Mouse (Mus musculus): ENCODE data around the gene Tmem8. TPM values are rescaled to one million over a fixed set of nuclear protein-coding genes. Genes with fewer than 3 reads are reported as not detected.

The Tmem8 gene
- polyA plus RNA-seq, 1 experiment from 2014 or later: 12.1 TPM

- ATAC-seq: 0 out of 2 replicates have a peak, but pooled peaks have one; percentile 33
- Histone ChIP-seq H3K36me3 (ENCODE audit: control insufficient read depth, insufficient read depth, low read length) (peaks cover 4% of the 10 kb centered on the region; the same call in 1 of the 2 replicates), H3K27ac (ENCODE audit: low read length) (no peak overlapping the region), H3K9me3 (ENCODE audit: control insufficient read depth, low read length) (no peaks in the 10 kb centered on the region), H3K9ac (ENCODE audit: low read depth, low read length) (no peak overlapping the region), H3K27me3 (replicated peaks; ENCODE audit: control insufficient read depth, insufficient read depth, low read length) (no peaks in the 10 kb centered on the region), H3K4me2 (ENCODE audit: low read depth, low read length) (no peak overlapping the region), H3K4me3 (ENCODE audit: low read length) (no peak overlapping the region), H3K4me1 (ENCODE audit: control insufficient read depth, insufficient read depth, low read length) (no peaks in the 10 kb centered on the region)
- WGBS: 77% methylated on average over 2 of the region's 2 CpGs
Measured at GRCm38 (mm10) chr17:26168039-26168438, 54.9 kb downstream of the Tmem8 start.

Other genes with a start within 250 kb of the Tmem8 start
- 79.5 and 89.3 TPM in 2 replicates for gene Mcrip2, start 244.5 kb upstream of the Tmem8 start, polyA plus RNA-seq (2015; fragmentation: Nextera tagmentation; extraction: Ambion mirVana)
- gene Mettl26, start 238.2 kb upstream of the Tmem8 start, polyA plus RNA-seq (2015; fragmentation: Nextera tagmentation; extraction: Ambion mirVana): 61.0 and 66.9 TPM in 2 replicates
- gene Wfikkn1, start 232.4 kb upstream of the Tmem8 start, polyA plus RNA-seq (2015; fragmentation: Nextera tagmentation; extraction: Ambion mirVana): 0.16 and 0.55 TPM in 2 replicates
- 23.2 and 24.3 TPM in 2 replicates for gene Rab40c, start 193.6 kb upstream of the Tmem8 start, polyA plus RNA-seq (2015; fragmentation: Nextera tagmentation; extraction: Ambion mirVana)
- gene Pigq, start 168.4 kb upstream of the Tmem8 start, polyA plus RNA-seq (2015; fragmentation: Nextera tagmentation; extraction: Ambion mirVana): 57.8 and 59.7 TPM in 2 replicates
- 0.73 TPM in 1 of 2 replicates, not detected in the other for gene Nhlrc4, start 168.3 kb upstream of the Tmem8 start, polyA plus RNA-seq (2015; fragmentation: Nextera tagmentation; extraction: Ambion mirVana)
- gene A930017K11Rik, start 160.7 kb upstream of the Tmem8 start, polyA plus RNA-seq (2015; fragmentation: Nextera tagmentation; extraction: Ambion mirVana): 0.21 and 0.22 TPM in 2 replicates
- 22.3 and 24.5 TPM in 2 replicates for gene Capn15, start 127.5 kb upstream of the Tmem8 start, polyA plus RNA-seq (2015; fragmentation: Nextera tagmentation; extraction: Ambion mirVana)
- gene Rab11fip3, start 43.7 kb upstream of the Tmem8 start, polyA plus RNA-seq (2015; fragmentation: Nextera tagmentation; extraction: Ambion mirVana): 13.0 and 18.0 TPM in 2 replicates
- 49.6 and 51.5 TPM in 2 replicates for gene Decr2, start 23.0 kb upstream of the Tmem8 start, polyA plus RNA-seq (2015; fragmentation: Nextera tagmentation; extraction: Ambion mirVana)
- gene Nme4, start 17.7 kb upstream of the Tmem8 start, polyA plus RNA-seq (2015; fragmentation: Nextera tagmentation; extraction: Ambion mirVana): 92.1 and 97.1 TPM in 2 replicates
- 242 and 260 TPM in 2 replicates for gene Mrpl28, start 10.2 kb downstream of the Tmem8 start, polyA plus RNA-seq (2015; fragmentation: Nextera tagmentation; extraction: Ambion mirVana)
- gene Axin1, start 25.4 kb downstream of the Tmem8 start, polyA plus RNA-seq (2015; fragmentation: Nextera tagmentation; extraction: Ambion mirVana): 5.9 and 6.6 TPM in 2 replicates
- 104 and 149 TPM in 2 replicates for gene Pdia2, start 85.8 kb downstream of the Tmem8 start, polyA plus RNA-seq (2015; fragmentation: Nextera tagmentation; extraction: Ambion mirVana)
- 13.4 and 15.2 TPM in 2 replicates for gene Rgs11, start 89.7 kb downstream of the Tmem8 start, polyA plus RNA-seq (2015; fragmentation: Nextera tagmentation; extraction: Ambion mirVana)
- gene Arhgdig, start 94.5 kb downstream of the Tmem8 start, polyA plus RNA-seq (2015; fragmentation: Nextera tagmentation; extraction: Ambion mirVana): 14.8 and 17.3 TPM in 2 replicates
- 123 and 129 TPM in 2 replicates for gene Fam234a, start 130.9 kb downstream of the Tmem8 start, polyA plus RNA-seq (2015; fragmentation: Nextera tagmentation; extraction: Ambion mirVana)
- 68.2 and 72.2 TPM in 2 replicates for gene Luc7l, start 139.6 kb downstream of the Tmem8 start, polyA plus RNA-seq (2015; fragmentation: Nextera tagmentation; extraction: Ambion mirVana)

Data from intestine, embryonic 16.5 days (tissue).